Mouse (Mus musculus) spleen, postnatal 36 days (tissue): ENCODE measurements around the gene Commd7.

Experiments
- DNase-seq, 2 experiments: peaks; one replicate each; pipeline ENCODE4 v3.0.0; 2022; ENCODE audit warnings: low spot score in 2 of 2, mixed read lengths in 1 of 2

Gene Commd7

DNA sequence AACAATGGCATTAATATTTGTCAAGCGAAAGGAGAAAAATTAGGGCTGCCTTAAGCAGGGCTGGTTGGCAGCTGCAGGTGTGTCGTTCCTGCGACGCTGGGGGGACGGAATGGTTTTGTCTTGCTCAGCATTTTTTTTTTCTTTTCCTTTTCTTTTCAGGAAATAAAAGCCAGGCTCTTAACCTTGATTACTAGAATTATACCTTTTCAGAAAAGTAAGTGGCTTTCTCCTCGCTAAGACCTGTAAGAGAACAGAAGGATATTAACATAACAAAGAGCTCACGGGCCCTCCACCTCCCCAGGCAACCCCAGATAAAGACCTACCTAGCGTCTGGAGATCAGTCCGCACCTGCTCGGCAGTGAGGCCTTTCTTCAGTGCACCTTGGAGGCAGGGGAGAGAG lies 10.1 kb downstream of the Commd7 start:
- DNase-seq, result no peak

DNA sequence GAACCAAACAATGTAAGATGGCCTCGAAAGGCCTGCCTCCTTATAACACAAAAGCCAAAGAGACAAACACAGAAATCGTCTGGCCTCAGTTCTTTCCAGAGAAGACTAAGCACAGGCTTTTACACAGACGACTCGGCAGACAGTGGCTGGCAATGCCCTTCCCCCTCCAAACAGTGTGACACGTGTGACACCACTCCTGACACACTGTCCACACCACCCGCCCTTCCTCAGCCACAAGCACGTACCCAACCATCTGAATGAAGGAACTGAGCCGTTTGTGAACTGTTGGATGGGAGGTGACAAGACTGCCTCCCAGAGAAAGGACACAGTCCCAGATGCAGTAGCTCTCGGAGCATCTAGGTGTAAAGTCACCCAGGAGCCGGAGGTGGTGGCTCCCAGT lies 13.7 kb downstream of the Commd7 start:
- no peak for DNase-seq

DNA sequence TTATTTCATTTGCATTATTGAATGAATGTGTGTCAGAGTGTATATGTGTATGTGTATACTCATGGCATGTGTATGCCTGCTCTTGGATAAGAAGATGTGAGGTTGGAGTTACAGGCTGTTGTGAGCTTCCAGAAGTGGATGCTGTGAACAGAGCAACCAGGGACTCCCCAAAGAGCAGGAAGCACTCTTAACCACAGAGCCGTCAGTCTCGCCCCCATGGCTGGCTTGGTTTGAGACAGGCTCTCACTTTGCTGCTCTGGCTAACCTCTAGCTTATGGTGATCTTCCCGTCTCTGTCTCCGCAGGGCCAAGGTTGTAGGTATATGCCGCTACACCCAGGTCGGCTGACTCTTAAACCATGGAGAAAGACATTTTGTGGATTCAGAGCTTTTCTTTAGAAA lies 14.1 kb downstream of the Commd7 start:
- no peak for DNase-seq

DNA sequence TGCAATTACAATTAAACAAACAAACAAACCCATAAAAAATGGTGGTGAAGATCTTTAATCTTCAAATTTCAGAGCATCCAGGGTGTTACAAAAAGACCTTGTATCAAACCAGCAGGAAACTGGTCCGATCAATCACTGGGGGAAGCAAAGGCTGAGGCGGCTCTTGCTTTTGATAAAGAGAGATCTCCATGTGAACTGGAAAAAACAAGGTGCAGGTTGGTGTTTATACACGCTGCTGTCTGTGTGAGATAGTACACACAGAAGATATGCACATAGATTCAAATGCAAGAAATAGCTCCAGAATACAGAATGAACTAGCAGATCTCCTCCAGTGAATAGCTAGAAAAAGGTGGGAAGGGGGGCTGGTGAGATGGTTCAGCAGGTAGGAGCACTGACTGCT lies 15.7 kb downstream of the Commd7 start:
- no peak for DNase-seq

DNA sequence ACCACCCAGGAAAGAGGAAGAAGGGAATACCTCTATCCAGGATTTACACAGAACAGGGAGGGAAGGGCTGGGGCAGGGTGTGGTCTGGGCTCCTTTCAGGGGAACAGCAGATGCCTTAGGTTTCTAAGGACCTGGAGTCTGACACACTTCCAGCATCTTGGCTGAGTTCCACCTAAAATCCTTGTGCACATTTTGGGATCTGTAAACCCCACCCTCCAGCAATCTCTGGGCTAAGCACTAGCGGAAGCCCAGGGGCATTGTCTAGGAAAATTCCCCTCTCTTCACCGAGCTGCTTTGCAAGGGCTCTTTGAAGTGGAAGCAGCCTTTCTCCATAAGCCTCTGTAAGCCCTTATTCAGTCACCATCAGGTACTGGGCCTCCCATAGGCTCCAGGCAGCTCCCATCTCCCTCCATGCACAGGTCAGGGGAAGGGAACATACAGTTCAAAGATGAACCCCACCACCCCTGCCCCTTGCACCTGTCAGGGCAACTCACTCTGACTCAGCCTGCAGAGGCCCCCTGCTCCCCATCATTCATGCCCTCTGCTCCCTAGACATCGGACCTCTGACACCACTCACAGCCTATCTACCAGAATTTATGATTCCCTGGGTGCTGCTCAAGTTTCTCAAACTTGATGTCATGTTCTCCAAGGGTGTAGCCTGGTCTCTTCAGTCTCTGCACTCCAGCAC lies 19.8 kb downstream of the Commd7 start:
- no peak for DNase-seq

DNA sequence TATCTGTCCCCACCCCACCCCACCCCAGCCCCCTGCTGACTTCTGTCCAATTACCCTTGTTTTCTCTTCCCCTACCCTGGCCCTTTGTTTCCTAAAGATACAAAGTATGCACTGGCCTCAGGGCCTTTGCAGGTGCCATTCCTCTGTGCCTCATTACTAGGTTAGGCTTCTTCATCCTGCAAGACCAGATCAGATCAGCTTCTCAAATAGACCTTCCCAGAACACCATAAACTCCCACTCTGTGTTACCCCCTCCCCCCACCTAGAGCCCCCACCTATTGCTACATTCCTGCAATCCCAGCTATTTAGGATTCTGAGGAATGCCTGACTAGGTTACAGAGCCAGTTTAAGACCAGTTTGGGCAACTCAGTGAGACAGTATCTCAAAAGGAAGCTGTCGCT lies 20.8 kb downstream of the Commd7 start:
- DNase-seq, result no peak

DNA sequence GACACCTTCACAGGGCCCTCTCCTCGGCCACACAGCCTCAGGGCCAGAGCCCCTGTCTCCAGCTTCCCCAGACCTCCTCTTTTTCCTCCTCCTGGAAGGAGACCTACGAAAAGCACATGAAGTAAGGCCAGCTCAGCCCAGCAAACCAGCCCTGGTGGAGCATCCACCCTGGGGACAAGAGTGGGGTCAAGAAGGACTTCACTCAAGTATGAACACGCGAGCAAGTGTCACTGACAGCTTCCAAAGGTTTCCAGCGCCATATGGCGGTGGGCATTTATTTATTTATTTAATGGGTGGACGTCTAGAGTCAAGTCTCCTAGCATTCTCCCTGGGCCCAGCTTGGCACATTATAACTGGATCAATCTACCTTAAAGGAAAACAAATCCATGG lies 21.3 kb downstream of the Commd7 start:
- no peak for DNase-seq

DNA sequence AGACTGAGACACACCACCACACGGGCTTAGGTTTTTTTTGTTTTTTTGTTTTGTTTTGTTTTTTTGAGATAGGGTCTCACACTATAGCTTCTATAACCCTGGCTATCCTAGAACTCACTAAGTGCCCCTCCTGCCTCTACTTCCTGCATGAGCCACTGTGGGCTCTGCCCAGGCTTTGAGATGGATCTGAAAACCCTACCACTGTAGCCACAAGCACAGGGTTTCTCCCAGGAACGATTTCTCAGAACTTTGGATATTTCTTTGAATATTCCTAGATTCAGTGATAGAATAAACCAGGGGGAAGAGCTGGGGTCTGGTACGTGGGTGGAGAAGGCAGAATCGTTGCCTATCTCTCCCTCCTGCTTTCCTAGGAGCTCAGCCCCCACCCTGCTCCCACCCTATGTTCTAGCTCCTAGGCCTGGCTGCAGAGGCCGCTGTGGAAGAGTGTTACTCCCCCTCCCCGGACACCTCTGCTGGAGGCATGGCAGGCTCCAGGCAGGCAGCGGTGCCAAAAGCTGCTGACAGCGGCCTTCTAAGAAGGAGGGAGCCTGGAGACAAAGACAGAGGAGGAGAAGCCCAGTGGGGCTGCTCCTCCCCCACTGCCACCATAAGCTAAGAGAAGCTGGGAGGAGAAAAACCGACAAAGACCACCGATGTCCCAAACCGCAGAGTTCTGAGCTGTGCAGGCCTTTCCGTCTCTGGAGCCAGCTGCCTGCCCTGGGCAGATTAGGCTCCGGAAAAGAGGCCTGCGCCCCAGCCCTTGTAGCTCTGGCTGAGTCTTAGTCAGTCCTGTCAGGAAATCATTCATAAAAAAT lies 21.9 kb downstream of the Commd7 start:
- DNase-seq, result no peak

DNA sequence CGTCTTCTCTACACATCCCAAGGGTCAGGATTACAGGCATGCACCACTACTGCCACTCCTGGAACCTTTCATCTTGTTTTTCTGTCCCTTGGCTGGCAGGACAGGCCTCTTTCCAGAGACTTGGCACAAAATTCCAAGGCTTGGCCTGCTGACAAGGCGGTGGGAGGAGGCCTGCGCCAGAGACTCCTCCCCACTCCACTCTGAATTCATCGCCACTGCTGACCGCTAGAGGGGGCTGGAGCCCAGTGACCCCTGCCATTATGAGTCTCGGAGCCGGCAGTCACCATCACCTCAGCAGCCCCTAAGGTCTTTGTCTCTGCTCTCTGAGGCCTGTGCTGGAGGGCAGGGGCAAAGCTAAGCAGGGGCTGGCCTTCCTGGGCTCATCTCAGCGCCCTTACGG lies 23.0 kb downstream of the Commd7 start:
- DNase-seq, result peak; percentile 60 to 62

DNA sequence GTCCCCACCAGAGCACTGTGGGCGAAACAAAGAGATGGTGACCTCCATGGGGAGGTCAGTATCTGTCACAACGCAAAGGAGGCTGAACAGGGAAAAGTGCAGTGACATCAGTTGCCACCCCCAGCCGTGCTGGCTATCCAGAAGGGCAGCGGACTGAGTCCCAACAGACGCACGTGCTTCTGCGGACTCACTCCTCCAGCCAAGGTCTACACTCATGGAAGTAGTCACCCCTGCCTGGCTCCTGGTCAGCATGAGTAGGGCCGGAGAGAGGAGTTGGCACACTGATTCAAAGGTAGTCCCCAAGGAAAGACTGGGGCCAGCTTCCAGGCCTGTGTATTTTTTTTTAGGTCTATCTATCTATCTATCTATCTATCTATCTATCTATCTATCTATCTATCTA lies 23.5 kb downstream of the Commd7 start:
- no peak for DNase-seq

DNA sequence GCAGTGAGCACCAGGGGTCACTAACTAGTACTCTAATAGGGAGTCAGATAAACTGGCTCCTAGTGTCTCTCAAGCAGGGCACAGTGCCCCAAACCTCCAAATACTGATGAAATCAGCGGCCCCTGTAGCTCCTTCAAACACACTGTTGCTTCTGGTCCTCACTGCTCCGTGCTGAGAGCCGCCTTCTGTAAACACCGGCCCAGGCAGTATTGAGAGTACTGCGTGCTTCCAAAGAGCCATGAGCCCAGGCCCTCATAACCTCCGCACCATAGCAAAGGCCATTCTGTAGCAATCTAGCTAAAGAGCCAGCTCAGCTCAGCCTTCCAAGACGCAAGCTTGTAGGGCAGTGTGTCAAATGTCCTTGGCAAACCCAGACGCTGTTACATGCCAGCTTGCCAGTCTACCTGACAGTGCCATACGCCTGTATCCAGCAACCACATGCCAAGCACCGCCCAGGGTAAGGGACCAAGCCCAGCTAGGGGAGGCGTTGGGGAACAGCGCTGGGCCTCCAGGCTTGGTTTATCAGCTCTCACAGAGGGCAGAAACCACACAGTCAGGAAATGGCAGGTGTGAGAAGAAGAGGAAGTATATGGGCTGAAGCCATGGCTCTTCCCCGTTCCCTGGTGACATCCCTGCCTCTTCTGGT lies 24.6 kb downstream of the Commd7 start:
- peak; percentile 65 to 69 for DNase-seq

DNA sequence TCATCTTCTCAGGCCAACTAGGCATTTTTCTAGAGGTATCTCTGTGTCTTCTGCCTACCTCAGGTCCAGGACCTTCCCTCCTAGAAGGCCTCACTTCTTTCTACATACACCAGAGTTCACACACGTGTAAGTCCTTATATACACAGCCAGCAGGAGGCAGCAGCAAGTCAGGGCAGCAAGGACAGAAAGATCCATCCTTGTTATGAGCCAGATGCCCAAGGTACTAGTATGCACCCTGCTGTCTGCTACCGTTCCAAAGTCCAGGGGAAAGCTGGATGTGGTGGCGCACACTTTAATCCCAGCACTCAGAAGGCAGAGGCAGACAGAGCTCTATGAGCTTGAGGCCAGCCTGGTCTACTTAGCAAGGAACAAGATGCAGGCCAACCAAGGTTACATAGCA lies 26.2 kb downstream of the Commd7 start:
- peak in 1 of 2 experiments; percentile 44 for DNase-seq

DNA sequence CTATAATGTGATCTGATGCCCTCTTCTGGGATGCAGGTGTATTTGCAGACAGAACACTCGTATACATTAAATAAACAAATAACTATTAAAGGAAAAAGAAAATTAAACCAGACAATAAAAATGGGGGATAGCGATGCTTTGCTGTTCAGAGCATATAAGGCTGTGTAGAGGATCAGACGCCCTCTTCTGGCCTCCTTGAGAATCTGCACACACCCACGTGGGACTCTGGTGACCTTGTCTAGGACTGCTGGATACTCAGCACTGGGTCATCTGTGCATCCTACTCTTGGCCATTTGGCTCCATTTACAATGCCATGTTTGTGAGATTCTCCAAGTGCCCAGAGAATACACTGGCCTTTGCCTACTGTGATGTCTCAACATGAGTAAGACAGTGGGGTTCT lies 28.9 kb downstream of the Commd7 start:
- DNase-seq, result no peak

DNA sequence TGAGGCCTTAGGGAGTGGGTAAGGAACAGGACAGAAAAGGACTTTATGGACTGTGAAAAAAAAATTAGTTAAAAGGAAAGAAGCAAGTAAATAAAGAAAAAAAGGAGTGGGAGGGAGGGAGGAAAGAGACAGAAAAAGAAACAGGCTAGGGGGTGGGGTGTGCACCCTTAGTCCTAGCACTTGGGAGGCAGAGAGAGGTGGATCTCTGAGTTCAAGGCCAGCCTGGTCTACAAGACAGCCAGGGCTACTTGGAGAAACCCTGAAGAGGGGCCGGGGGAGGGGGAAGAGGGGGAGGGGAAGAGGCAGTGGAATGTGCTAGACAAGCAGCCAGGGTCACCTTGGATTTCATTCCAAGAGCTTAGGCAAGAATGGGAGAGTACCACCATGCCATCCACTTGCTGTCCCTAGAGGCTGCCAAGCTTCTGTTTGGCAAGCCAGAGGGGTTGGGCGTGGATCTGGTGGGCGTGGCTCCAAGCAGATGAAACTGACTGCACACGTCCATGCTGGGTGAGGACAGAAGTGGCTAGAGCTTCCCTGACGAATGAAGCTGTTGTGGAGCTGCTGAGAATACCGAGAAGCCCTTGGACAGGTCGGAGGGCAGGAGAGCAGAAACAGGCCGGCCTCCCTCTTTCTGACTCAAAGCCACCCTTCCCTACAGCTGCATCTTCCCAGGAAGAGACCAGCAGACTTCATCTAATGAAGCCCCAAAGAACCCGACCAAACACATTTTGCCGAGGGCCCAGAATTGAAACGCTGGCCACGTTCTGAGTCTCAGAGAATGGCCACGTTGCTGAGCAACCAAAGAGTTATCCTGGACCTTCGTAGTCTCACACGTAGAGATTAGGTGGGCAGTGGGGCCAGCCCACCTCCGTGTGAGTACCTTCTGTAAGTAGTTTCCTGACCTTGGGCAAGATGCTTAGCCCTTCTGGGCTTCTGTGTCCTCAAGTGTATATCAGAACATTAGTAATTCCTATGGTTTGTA lies 31.6 kb downstream of the Commd7 start:
- DNase-seq, result no peak

DNA sequence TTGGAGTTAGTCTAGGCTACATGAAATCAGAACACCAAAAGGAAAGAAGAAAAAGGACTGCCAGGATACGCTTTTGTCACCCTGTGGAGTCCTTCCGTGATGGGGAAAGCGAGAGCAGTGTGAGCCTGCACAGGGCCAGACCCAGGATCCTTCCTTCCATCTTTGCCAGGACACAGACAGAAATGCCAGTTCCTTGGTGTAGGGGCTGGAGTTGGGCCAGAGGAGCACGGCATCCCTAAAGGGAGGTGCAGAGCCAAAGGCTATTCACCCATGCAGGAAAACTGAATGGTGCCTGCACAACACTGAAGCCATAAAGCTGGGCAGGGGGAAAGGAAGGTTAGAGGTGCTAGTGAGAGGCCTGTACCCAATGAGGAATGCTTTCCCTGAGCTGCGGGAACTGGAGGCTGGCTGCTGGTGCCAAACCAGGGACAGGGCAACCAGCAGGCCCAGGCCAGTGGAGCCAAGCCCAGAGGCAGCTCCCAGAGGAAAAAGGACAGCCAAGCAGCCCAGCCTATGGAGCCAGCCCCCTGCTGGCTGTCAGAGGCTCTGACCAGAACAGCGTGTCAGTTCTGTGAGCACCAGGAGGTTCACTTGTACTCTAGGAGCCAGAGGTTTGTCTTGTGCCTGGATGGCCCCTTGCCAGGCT lies 32.4 kb downstream of the Commd7 start:
- no peak for DNase-seq

DNA sequence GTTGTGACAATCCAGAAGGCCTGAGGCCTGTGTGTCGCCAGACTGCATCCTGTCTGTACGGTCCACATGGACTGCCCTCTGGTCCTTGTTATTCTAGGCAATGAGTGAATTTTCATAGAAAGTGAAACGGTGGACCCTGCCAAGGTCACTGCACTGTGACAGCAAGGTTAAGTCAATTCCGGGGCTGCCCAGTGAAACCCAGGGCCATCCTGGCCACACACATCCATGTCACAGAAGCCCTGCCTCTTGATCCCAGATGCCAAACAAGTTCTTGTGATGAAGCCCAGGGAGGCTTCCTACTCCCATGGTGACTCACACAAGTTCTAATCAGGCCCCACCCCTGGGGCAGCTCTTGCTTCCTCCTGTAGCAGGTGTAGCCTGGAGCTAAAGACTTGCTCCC lies 35.0 kb downstream of the Commd7 start:
- no peak for DNase-seq

DNA sequence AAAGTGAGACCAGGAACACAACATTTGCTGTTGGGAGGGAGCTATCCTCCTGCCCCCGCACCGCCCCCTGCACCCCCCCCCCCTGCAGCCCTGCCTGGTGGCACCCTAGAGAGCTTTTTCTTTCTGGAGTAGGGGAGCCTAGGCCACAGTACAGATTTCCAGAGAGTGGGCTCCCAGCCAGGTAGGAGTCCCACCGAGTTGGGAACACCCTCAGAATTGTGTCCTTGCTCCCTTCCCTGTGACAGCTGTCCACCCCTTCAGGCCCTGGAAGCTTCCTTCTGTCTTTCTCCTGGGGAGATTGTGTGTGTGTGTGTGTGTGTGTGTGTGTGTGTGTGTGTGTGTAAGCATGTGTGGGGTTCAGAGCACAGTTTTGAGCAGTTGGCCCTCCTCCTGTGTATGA lies 35.6 kb downstream of the Commd7 start:
- DNase-seq, result no peak

DNA sequence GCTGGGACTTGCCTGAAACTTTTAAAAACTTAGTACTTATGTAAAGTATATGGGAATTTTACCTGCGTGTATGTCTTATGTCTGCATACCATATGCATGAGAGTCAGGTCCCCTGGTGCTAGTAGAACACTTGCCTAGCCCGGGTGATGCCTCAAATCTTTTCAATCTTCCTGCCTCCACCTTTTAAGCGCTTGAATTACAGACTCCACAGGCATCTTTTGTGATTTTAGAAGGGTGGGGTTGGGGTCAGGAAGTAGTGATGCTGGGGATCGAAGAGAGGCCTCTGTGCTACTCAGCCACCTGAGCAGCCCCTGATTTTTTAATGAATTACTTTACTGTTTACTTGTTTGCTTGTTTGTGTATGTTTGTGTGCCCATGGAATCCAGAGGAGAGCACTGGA lies 37.6 kb downstream of the Commd7 start:
- DNase-seq, result no peak

DNA sequence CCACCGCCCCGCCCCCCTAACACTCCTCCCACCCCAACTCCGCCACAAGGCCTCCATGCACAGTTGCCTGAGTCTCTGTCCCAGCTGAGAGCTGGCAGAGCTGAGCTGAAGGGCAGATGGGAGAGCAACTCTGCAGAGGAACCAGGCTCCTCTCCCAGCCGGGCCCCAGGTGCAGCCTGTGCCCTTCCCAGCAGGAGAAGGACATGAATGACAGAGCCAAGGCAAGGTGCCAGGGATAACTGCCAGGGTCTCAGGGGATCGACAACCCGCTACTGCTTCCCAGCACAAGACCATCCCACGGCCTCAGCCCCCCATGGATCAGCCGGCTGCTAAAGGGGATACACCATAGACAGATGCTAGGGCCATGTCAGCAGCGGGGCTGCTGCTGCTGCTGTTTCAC lies 39.4 kb downstream of the Commd7 start:
- no peak for DNase-seq

DNA sequence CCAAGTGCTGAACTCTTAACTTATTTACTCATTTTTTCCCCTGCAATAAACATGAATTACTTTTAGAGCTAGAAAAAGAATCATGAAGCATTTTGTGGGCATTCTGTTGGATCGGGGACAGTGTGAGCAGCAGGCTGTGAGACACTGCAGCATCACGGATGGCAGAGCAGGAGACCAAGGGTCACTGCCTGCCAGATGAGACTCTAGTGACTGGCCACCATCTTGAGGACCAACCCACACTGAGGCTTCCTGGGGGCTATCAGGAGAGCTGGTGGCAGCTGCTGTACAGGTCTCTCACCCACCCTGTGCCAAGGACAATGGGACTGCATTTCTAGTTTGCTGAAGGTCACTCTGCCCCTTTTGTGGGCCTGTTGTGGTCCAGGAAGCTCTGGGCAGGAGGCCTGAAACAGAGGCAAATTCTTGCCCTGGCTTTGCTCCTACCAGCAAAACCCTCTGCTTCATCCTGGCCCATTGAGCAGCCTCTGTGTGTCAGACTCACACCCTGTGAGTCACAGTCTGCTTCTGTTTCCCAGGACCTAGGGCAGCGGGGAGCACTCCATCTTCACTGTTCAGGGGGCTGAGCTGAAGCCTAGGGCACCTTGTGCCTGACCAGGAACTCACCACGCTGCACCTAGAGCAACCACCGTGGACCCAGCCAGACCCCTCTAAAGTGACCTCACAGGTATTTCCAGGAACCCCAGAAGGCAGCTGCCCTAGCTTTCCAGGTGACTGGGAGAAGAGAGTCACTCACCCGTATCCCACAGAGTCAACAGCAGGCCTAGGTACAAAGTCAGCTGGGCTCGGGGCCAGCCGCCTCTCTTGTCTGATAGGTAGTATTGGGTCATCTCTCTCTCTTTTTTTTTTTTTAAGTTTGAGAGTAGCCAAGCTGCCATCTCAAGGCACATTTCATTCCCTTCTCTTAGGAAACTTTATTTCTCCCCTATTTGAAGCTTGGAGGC lies 40.2 kb downstream of the Commd7 start:
- no peak for DNase-seq
